Mouse (Mus musculus) induced T-regulatory cell, adult 2 months (primary cell): Measurements from ENCODE around the gene Rab11fip2.

Experiments used
- DNase-seq: peaks from one replicate; pipeline ENCODE4 v3.0.0-alpha.2; 2012; ENCODE audit warnings: low read depth

Rab11fip2 gene

DNA sequence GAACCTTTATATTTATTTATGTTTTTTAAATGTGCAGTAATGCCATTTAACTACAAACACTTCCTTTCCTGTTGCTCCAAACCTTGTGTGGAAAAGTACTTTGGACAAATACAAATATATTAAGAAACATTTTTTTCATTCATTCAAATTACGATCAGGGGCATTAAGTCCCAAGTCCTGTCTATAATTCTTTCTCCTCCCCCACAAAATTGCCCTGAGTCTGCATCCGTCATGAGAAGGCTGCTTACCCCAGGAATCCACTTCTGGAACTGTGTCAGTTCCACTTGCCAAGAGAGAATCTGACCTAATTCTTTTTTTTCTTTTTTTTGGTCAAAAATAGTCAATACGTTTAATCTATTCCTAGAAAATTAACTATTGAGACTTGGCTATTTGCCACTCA, 90.4 kb downstream of the Rab11fip2 start:
- DNase-seq, result no peak
